Mouse (Mus musculus) midbrain, embryonic 12.5 days (tissue): ENCODE results near the gene Prrg4. TPM values are rescaled to one million over a fixed set of nuclear protein-coding genes. Genes with fewer than 3 reads are reported as not detected.

ENCODE experiments used
- ATAC-seq: fragments of 200-750 bp; cut with Nextera tagmentation; 2 replicates; pipeline ENCODE4 v1.8.0; 2017; ENCODE audit warnings: low read depth, moderate TSS enrichment, moderate library complexity; ENCODE audit not compliant: low FRiP score
- H3K27ac ChIP-seq: fragments of 300-500 bp; sonication (generic); replicated peaks from 2 replicates; pipeline ENCODE4 v1.5.1; 2016; ENCODE audit warnings: mild to moderate bottlenecking
- H3K27me3 ChIP-seq: fragments of 300-500 bp; sonication (generic); 2 replicates; pipeline ENCODE4 v1.6.1; 2016; ENCODE audit warnings: mild to moderate bottlenecking
- H3K36me3 ChIP-seq: fragments of 300-500 bp; sonication (generic); 2 replicates; pipeline ENCODE4 v1.6.1; 2016
- H3K4me1 ChIP-seq: fragments of 300-500 bp; sonication (generic); 2 replicates; pipeline ENCODE4 v1.6.1; 2016
- H3K4me2 ChIP-seq: fragments of 300-500 bp; sonication (generic); replicated peaks from 2 replicates; pipeline ENCODE4 v1.6.1; 2016; ENCODE audit warnings: mild to moderate bottlenecking, moderate library complexity
- H3K4me3 ChIP-seq: fragments of 300-500 bp; sonication (generic); 2 replicates; pipeline ENCODE4 v1.5.1; 2016; ENCODE audit warnings: mild to moderate bottlenecking
- H3K9ac ChIP-seq: fragments of 300-500 bp; sonication (generic); replicated peaks from 2 replicates; pipeline ENCODE4 v1.6.1; 2016; ENCODE audit warnings: mild to moderate bottlenecking, moderate library complexity
- H3K9me3 ChIP-seq: fragments of 300-500 bp; sonication (generic); 2 replicates; pipeline ENCODE4 v1.6.1; 2016; ENCODE audit warnings: mild to moderate bottlenecking
- WGBS: fragments of 180-500 bp; shearing (Covaris S2); methylation state at CpG from one replicate; pipeline ENCODE4 v1.1.7; 2016; 5-methylcytosine and 5-hydroxymethylcytosine counted together
- polyA plus RNA-seq: library from polyadenylated mRNA; unstranded; fragments of >200 nt; fragmentation: Nextera tagmentation; extraction: Ambion mirVana; gene quantifications from 2 replicates; pipeline ENCODE4 v1.2.1, GENCODE M21; 2016

Gene Prrg4
- polyA plus RNA-seq, 1 experiment from 2014 or later, result 0.73 TPM

DNA sequence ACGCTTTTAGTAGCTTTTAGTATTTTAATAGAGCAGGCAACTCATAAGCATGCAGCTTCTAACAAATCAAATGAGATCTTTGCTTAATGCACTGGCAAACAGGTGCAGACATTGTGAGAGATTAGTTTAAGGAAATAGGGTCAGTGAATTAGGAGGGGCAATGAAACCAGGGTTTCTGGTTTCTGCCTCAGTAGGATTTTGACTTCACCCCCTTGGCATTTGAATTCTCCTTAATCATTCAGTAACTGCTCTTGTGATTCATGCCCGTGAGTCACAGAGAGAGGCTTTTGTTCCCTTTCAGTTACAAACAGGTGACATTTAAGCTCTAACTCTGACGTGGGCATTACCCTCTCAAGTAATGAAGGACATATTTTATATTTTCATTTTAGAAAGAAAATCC is 6.1 kb upstream of the Prrg4 start:
- Histone ChIP-seq H3K27me3 (peaks cover 5% of the 10 kb centered on the region), H3K4me1 (no peaks in the 10 kb centered on the region), H3K9ac (no peak overlapping the region), H3K27ac (no peak overlapping the region), H3K4me2 (no peak overlapping the region), H3K9me3 (no peaks in the 10 kb centered on the region; the same call in 1 of the 2 replicates), H3K4me3 (no peak overlapping the region), H3K36me3 (no peaks in the 10 kb centered on the region)
- no peak for ATAC-seq
- 37% methylated on average over 3 of the region's 3 CpGs for WGBS

- H3K27me3 ChIP-seq, result peaks cover 9% of the 10 kb centered on the region
- H3K9me3 ChIP-seq, result no peaks in the 10 kb centered on the region; the same call in 1 of the 2 replicates
- 77% methylated on average over 1 of the region's 1 CpGs for WGBS
- no peaks in the 10 kb centered on the region for H3K36me3 ChIP-seq
- no peak for ATAC-seq
- H3K4me1 ChIP-seq, result peaks cover 1% of the 10 kb centered on the region; the same call in 1 of the 2 replicates
- no peak overlapping the region for H3K9ac ChIP-seq
- H3K4me2 ChIP-seq, result no peak overlapping the region
- no peak overlapping the region for H3K4me3 ChIP-seq
- no peak overlapping the region for H3K27ac ChIP-seq
Observed at GRCm38 (mm10) chr2:104854836-104855235, 5.2 kb upstream of the Prrg4 start.

DNA sequence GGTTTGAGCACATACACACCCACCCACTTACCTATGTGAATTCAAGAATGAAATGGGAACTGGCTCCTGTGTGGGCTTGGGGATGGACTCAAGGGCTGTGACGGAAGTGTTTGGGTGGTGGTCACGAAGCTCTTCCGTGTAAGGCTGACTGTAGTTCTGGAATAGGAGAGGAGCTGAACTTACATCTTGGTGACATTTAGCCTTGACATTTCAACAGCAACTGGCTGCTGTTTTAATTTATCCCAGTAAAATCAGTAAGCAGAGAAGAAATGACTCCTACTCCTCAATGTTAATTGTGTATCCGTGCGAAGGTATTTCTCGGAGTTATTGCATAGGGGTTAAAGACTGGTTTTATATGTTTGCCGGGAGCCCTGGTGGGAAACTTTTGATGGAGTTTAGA is 2.9 kb upstream of the Prrg4 start:
- no peak overlapping the region for H3K4me3 ChIP-seq
- no peak overlapping the region for H3K27ac ChIP-seq
- peaks cover 9% of the 10 kb centered on the region; the same call in 1 of the 2 replicates for H3K4me1 ChIP-seq
- H3K36me3 ChIP-seq, result no peaks in the 10 kb centered on the region
- H3K9me3 ChIP-seq, result no peaks in the 10 kb centered on the region; the same call in 1 of the 2 replicates
- ATAC-seq, result no peak
- H3K9ac ChIP-seq, result no peak overlapping the region
- WGBS, result 90% methylated on average over 7 of the region's 7 CpGs
- H3K27me3 ChIP-seq, result peaks cover 30% of the 10 kb centered on the region
- no peak overlapping the region for H3K4me2 ChIP-seq

- no peaks in the 10 kb centered on the region for H3K36me3 ChIP-seq
- no peak overlapping the region for H3K4me3 ChIP-seq
- H3K4me1 ChIP-seq, result peaks cover 9% of the 10 kb centered on the region; the same call in 1 of the 2 replicates
- H3K4me2 ChIP-seq, result no peak overlapping the region
- H3K27ac ChIP-seq, result no peak overlapping the region
- peaks cover 30% of the 10 kb centered on the region for H3K27me3 ChIP-seq
- WGBS, result 41% methylated on average over 5 of the region's 5 CpGs
- no peaks in the 10 kb centered on the region for H3K9me3 ChIP-seq
- no peak for ATAC-seq
- H3K9ac ChIP-seq, result no peak overlapping the region
Observed at GRCm38 (mm10) chr2:104851686-104852085, 2.0 kb upstream of the Prrg4 start.

- 81% methylated on average over 3 of the region's 3 CpGs for WGBS
- Histone ChIP-seq H3K4me2 (peak overlapping the region; percentile 98), H3K27ac (no peak overlapping the region), H3K36me3 (no peaks in the 10 kb centered on the region), H3K9me3 (no peaks in the 10 kb centered on the region), H3K9ac (peak overlapping the region; percentile 60; the same call in 1 of the 2 replicates), H3K4me1 (peaks cover 9% of the 10 kb centered on the region; the same call in 1 of the 2 replicates), H3K27me3 (peaks cover 30% of the 10 kb centered on the region), H3K4me3 (peak overlapping the region; percentile 58)
- ATAC-seq, result no peak
Observed at GRCm38 (mm10) chr2:104849991-104850359, 299 bp upstream of the Prrg4 start.

- H3K9ac ChIP-seq, result no peak overlapping the region
- H3K4me1 ChIP-seq, result peaks cover 9% of the 10 kb centered on the region; the same call in 1 of the 2 replicates
- H3K36me3 ChIP-seq, result no peaks in the 10 kb centered on the region
- peak overlapping the region; percentile 58; the same call in 1 of the 2 replicates for H3K4me3 ChIP-seq
- no peak for ATAC-seq
- no peak overlapping the region for H3K27ac ChIP-seq
- H3K9me3 ChIP-seq, result no peaks in the 10 kb centered on the region
- H3K4me2 ChIP-seq, result peak overlapping the region; percentile 98
- peaks cover 30% of the 10 kb centered on the region for H3K27me3 ChIP-seq
- WGBS, result 33% methylated on average over 16 of the region's 16 CpGs
Observed at GRCm38 (mm10) chr2:104848235-104849161, 1.2 kb downstream of the Prrg4 start.

DNA sequence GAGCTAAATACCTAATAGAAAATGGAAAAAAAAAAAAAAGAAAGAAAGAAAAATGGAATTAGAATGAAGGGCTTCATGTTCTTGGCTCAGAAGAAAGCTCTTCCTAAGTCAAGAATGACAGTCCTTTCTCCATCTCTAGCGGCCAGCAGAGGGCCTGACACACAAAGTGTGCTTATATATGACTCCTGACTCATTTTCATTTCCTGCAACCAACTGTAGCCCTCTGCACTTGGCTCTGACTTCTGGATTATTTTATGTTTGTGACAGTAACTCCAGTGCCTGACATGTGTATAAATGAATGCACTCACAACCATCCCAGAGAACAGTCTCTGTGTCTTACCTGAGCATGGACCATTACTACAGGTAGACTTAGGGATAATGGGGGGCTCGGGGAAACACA is 2.0 kb downstream of the Prrg4 start:
- H3K4me3 ChIP-seq, result no peak overlapping the region
- H3K27me3 ChIP-seq, result peaks cover 30% of the 10 kb centered on the region
- no peak for ATAC-seq
- no peaks in the 10 kb centered on the region for H3K36me3 ChIP-seq
- no peak overlapping the region for H3K9ac ChIP-seq
- WGBS, result 57% methylated on average over 2 of the region's 2 CpGs
- H3K27ac ChIP-seq, result no peak overlapping the region
- no peaks in the 10 kb centered on the region for H3K9me3 ChIP-seq
- peaks cover 9% of the 10 kb centered on the region; the same call in 1 of the 2 replicates for H3K4me1 ChIP-seq
- H3K4me2 ChIP-seq, result no peak overlapping the region

DNA sequence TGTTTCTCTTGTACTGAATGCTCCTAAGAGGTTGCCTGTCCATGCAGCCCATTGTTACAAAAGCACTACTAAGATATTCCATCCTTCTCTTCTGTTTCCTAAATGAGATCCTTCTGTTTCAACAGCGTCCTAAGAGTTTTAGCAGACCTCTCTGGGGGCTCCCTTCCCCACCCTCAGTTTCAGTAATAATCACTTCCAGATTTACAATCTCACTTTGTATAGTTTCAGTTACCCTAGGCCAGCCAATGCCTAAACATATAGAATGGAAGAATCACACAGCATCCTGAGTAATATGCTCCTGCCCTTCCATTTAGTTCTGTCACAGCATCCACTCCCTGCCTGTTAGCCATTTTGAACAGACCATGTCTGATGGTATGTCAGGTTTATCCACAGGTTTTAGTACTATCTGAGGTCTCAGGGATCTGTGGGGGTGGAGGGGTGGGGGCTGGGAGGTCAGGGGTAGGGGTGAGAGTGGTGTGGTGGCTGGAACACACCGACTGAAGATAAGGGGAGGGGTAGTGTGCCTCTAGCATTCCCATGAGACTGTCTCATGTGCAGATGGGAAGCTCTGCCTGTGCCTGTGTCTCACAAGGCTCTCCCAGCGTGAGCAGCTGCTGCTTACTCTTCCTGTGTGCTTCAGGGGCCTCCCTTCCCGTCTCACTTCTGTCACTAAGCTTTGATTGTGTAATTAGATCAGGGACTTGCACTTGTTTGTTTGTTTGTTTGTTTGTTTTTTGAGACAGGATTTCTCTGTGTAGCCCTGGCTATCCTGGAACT is 2.9 kb downstream of the Prrg4 start:
- no peaks in the 10 kb centered on the region for H3K9me3 ChIP-seq
- H3K27ac ChIP-seq, result no peak overlapping the region
- peaks cover 30% of the 10 kb centered on the region for H3K27me3 ChIP-seq
- H3K4me2 ChIP-seq, result no peak overlapping the region
- no peaks in the 10 kb centered on the region for H3K36me3 ChIP-seq
- ATAC-seq, result no peak
- 28% methylated on average over 4 of the region's 4 CpGs for WGBS
- peaks cover 9% of the 10 kb centered on the region; the same call in 1 of the 2 replicates for H3K4me1 ChIP-seq
- H3K9ac ChIP-seq, result 0 out of 2 replicates have a peak overlapping the region, but pooled peaks have one; percentile 5
- no peak overlapping the region for H3K4me3 ChIP-seq

DNA sequence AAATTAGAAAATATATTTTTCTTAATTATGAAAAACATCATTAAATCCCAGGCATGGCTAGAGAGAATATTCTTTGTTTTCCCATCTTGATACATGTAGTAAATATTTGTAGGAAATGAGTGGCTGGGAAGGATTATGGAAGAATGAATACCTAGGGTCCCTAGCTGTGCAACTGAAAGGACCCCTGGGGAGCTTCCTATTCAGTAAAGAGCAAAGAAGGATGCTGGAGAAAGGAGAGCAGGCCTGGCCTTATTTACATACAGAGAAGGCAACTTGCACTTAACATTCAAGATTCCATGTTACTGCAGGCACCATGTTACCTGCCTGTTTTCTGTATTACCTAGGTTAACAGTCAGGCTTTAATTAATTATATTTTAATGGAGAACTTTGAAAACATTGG is 7.1 kb downstream of the Prrg4 start:
- Histone ChIP-seq H3K36me3 (no peaks in the 10 kb centered on the region), H3K9me3 (no peaks in the 10 kb centered on the region), H3K27ac (no peak overlapping the region), H3K4me3 (no peak overlapping the region), H3K4me2 (no peak overlapping the region), H3K9ac (no peak overlapping the region), H3K27me3 (no peaks in the 10 kb centered on the region), H3K4me1 (no peaks in the 10 kb centered on the region)
- ATAC-seq, result no peak

- 89% methylated on average over 7 of the region's 7 CpGs for WGBS
- Histone ChIP-seq H3K9ac (no peak overlapping the region), H3K4me3 (no peak overlapping the region), H3K4me2 (no peak overlapping the region), H3K36me3 (no peaks in the 10 kb centered on the region), H3K4me1 (no peaks in the 10 kb centered on the region), H3K9me3 (no peaks in the 10 kb centered on the region), H3K27ac (no peak overlapping the region), H3K27me3 (no peaks in the 10 kb centered on the region)
- ATAC-seq, result no peak
Observed at GRCm38 (mm10) chr2:104841736-104842135, 7.9 kb downstream of the Prrg4 start.

GRCm38 (mm10) chr2:104840974-104841373 is 8.7 kb downstream of the Prrg4 start:
- Histone ChIP-seq H3K27ac (no peak overlapping the region), H3K4me3 (no peak overlapping the region), H3K4me1 (no peaks in the 10 kb centered on the region), H3K4me2 (no peak overlapping the region), H3K9me3 (no peaks in the 10 kb centered on the region), H3K27me3 (no peaks in the 10 kb centered on the region), H3K36me3 (no peaks in the 10 kb centered on the region), H3K9ac (no peak overlapping the region)
- no peak for ATAC-seq

GRCm38 (mm10) chr2:104832486-104832885 is 17.2 kb downstream of the Prrg4 start:
- no peak for ATAC-seq
- H3K27ac ChIP-seq, result no peak overlapping the region
- no peaks in the 10 kb centered on the region for H3K4me1 ChIP-seq
- H3K27me3 ChIP-seq, result no peaks in the 10 kb centered on the region
- 96% methylated on average over 2 of the region's 2 CpGs for WGBS
- H3K4me3 ChIP-seq, result no peak overlapping the region
- H3K36me3 ChIP-seq, result no peaks in the 10 kb centered on the region
- H3K9ac ChIP-seq, result no peak overlapping the region
- no peak overlapping the region for H3K4me2 ChIP-seq
- no peaks in the 10 kb centered on the region for H3K9me3 ChIP-seq
